Mouse (Mus musculus) midbrain, embryonic 11.5 days (tissue): ENCODE results near the gene Fhad1. TPM values are rescaled to one million over a fixed set of nuclear protein-coding genes. Genes with fewer than 3 reads are reported as not detected.

Source experiments
- ATAC-seq: fragments of 200-750 bp; cut with Nextera tagmentation; 2 replicates; pipeline ENCODE4 v1.8.0; 2017; ENCODE audit warnings: moderate TSS enrichment, moderate library complexity; ENCODE audit not compliant: low FRiP score
- DNase-seq: peaks from one replicate; pipeline ENCODE4 v3.0.0; 2015; ENCODE audit warnings: low spot score; ENCODE audit errors: missing footprints
- H3K27ac ChIP-seq: fragments of 300-500 bp; sonication (generic); 2 replicates; pipeline ENCODE4 v1.5.1; 2014; ENCODE audit warnings: low read depth, low read length
- H3K27me3 ChIP-seq: fragments of 300-500 bp; sonication (generic); 2 replicates; pipeline ENCODE4 v1.6.1; 2014; ENCODE audit warnings: mild to moderate bottlenecking, low read length, moderate library complexity, mixed read lengths; ENCODE audit not compliant: control insufficient read depth, insufficient read depth
- H3K36me3 ChIP-seq: fragments of 300-500 bp; sonication (generic); 2 replicates; pipeline ENCODE4 v1.6.1; 2014; ENCODE audit warnings: mild to moderate bottlenecking, low read length, moderate library complexity, mixed read lengths; ENCODE audit not compliant: control insufficient read depth, insufficient read depth
- H3K4me1 ChIP-seq: fragments of 300-500 bp; sonication (generic); 2 replicates; pipeline ENCODE4 v1.6.1; 2014; ENCODE audit warnings: low read length; ENCODE audit not compliant: control insufficient read depth, insufficient read depth
- H3K4me2 ChIP-seq: fragments of 300-500 bp; sonication (generic); 2 replicates; pipeline ENCODE4 v1.6.1; 2014; ENCODE audit warnings: mild to moderate bottlenecking, moderate library complexity
- H3K4me3 ChIP-seq: fragments of 300-500 bp; sonication (generic); 2 replicates; pipeline ENCODE4 v1.5.1; 2014; ENCODE audit warnings: low read depth, low read length
- H3K9ac ChIP-seq: fragments of 300-500 bp; sonication (generic); 2 replicates; pipeline ENCODE4 v1.6.1; 2014; ENCODE audit warnings: low read length
- H3K9me3 ChIP-seq: fragments of 300-500 bp; sonication (generic); 2 replicates; pipeline ENCODE4 v1.6.1; 2016; ENCODE audit warnings: low read length; ENCODE audit not compliant: control insufficient read depth
- WGBS: fragments of 180-500 bp; shearing (Covaris S2); extraction: QIAGEN DNeasy Blood & Tissue Kit; methylation state at CpG from one replicate; pipeline ENCODE4 v1.1.7; 2014; 5-methylcytosine and 5-hydroxymethylcytosine counted together
- polyA plus RNA-seq: library from polyadenylated mRNA; unstranded; fragments of >200 nt; fragmentation: Nextera tagmentation; extraction: Ambion mirVana; gene quantifications from 2 replicates; pipeline ENCODE4 v1.2.1, GENCODE M21; 2014

The Fhad1 gene
- polyA plus RNA-seq, 1 experiment from 2014 or later, result 2.4 TPM

DNA sequence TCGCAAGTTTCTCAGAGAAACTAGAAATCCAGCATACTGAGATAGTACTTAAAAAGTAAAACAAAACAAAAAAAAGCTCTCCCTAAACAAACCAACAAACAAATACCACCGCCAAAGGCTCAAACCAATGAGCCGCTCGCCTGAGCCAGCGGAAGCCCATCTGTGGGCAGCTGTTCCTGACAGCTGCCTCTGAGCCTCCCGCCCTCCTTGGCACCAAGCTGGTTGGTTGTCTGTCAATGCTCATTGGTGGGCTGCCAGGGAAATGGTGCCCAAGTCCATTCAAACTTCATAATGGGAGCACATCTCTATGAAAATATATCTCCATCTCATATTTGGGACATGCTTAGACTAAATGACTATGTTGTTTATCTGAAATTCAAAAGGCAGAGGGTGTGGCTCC, 117.7 kb downstream of the Fhad1 start:
- H3K4me1 ChIP-seq, result peaks cover 48% of the 10 kb centered on the region
- 87% methylated on average over 6 of the region's 6 CpGs for WGBS
- ATAC-seq, result no peak
- H3K36me3 ChIP-seq, result no peaks in the 10 kb centered on the region
- no peak overlapping the region for H3K9ac ChIP-seq
- H3K4me2 ChIP-seq, result no peak overlapping the region
- no peaks in the 10 kb centered on the region for H3K9me3 ChIP-seq
- no peaks in the 10 kb centered on the region for H3K27me3 ChIP-seq
- no peak overlapping the region for H3K4me3 ChIP-seq
- H3K27ac ChIP-seq, result peak overlapping the region; percentile 9; the same call in 1 of the 2 replicates
- DNase-seq, result no peak

DNA sequence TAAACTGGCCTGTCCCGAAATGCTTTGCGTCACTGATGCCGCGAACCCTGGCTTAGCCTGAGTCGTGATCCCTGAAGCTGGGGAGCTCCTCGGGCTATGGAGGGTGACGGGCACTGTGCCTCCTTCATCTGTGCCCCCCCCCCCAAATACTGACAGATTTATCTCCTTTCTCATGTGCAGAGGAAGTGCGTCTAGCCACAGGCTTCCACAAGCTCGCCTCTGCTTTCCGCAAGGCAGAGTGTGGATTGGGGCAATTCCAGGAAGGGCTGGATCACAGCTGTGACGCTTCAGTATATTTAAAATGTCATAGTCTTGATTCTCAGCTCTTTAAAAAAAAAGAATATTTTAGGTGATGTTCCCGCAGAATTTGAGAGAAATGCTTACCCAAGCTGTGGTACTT, 119.1 kb downstream of the Fhad1 start:
- DNase-seq, result no peak
- H3K9ac ChIP-seq, result no peak overlapping the region
- no peak overlapping the region for H3K4me2 ChIP-seq
- 86% methylated on average over 12 of the region's 12 CpGs for WGBS
- H3K36me3 ChIP-seq, result no peaks in the 10 kb centered on the region
- H3K27me3 ChIP-seq, result no peaks in the 10 kb centered on the region
- ATAC-seq, result no peak
- H3K9me3 ChIP-seq, result no peaks in the 10 kb centered on the region
- H3K4me1 ChIP-seq, result peaks cover 33% of the 10 kb centered on the region
- no peak overlapping the region for H3K4me3 ChIP-seq
- H3K27ac ChIP-seq, result no peak overlapping the region

DNA sequence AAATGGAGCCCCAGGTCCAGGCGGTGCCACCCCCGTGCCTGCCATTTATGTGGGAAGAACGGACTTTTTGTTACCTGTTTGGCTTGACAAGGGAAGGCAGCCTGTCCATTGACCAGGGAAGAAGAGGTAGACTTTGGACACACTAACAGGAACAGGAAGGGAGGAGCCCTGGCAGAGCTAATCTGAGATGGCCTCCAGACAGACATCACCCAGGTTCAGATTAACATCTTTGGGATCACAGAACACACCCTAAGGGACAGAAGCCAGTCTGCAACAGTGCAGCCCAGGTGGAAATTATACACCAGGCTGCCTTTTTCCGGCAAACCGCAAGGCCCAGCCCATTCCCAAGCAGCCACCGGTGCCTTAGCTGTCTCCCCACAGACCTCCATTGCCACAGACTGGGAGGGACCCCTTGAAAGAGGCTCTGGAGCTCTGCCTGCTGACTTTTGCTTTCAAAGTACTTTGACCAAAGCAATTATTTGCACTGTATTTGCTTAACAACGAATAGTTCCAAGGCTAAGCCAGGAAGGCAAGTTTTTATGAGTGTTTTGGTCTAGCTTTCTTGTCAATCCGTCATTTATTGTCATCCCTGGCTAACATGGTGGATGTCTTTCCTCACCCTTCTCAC, 121.6 kb downstream of the Fhad1 start:
- no peak for ATAC-seq

DNA sequence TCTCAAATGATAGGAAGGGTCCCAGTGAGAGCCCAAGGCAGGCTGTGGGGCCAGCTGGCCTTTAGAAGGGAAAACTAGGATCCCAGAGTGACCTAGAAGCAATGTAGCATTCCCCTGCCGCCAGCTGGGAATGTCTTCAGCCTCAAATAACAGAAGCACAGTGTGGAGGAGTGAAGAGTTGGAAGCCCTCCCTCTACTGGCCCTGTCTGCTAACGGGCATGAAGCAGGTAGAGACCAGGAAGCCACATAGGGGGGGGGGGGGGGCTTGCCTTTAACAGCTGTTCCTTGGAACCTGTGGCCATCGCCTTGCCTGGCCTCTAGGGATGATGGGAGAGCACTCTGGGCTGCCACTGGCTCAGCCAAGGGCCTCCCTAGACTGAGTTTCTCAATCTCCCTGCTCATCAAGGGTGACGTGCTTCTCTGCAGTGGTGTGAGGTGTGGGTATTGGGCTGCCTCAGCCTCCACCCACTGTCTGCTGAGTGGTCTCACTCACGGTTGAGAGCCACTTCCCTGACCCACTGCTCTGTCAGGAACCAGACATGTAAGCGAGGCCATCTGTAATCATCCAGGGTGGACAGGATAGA, 128.4 kb downstream of the Fhad1 start:
- no peaks in the 10 kb centered on the region for H3K27me3 ChIP-seq

More for the DNA sequence above, 121.6 kb downstream of the Fhad1 start:
- no peak for DNase-seq
- Histone ChIP-seq H3K4me1 (peaks cover 11% of the 10 kb centered on the region), H3K36me3 (no peaks in the 10 kb centered on the region), H3K27ac (no peak overlapping the region), H3K4me2 (no peak overlapping the region), H3K27me3 (no peaks in the 10 kb centered on the region), H3K4me3 (no peak overlapping the region), H3K9me3 (no peaks in the 10 kb centered on the region), H3K9ac (no peak overlapping the region)
- 88% methylated on average over 8 of the region's 8 CpGs for WGBS

DNA sequence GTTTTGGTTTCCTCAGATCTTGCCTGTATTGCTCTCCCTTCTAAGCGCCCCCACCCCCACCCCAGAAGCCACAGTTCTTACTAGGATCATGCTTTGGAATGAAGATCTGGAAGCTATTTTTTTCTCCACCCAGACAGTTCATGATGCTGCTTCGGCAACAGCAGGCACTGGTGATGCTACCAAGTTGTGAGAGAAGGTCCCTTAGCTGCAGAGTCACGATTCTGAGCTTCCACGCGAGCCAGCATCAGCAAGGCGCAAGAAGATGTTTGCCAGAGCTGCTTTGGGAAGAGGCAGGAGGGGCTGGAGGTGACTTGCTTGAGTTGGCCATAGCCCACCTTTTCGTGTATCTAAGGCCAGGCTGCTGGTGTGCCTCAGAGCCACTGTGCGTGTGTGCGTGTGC, 129.4 kb downstream of the Fhad1 start:
- Histone ChIP-seq H3K36me3 (no peaks in the 10 kb centered on the region), H3K27ac (no peak overlapping the region), H3K9me3 (no peaks in the 10 kb centered on the region), H3K4me3 (no peak overlapping the region), H3K27me3 (no peaks in the 10 kb centered on the region), H3K4me2 (no peak overlapping the region), H3K4me1 (no peaks in the 10 kb centered on the region), H3K9ac (no peak overlapping the region)
- DNase-seq (no peak), ATAC-seq (no peak)
- 86% methylated on average over 9 of the region's 9 CpGs for WGBS

More for the DNA sequence above, 128.4 kb downstream of the Fhad1 start:
- Histone ChIP-seq H3K4me3 (no peak overlapping the region), H3K27ac (no peak overlapping the region), H3K9me3 (no peaks in the 10 kb centered on the region), H3K9ac (no peak overlapping the region), H3K36me3 (no peaks in the 10 kb centered on the region), H3K4me1 (no peaks in the 10 kb centered on the region), H3K4me2 (no peak overlapping the region)
- DNase-seq (no peak), ATAC-seq (no peak)
- 60% methylated on average over 6 of the region's 6 CpGs for WGBS

DNA sequence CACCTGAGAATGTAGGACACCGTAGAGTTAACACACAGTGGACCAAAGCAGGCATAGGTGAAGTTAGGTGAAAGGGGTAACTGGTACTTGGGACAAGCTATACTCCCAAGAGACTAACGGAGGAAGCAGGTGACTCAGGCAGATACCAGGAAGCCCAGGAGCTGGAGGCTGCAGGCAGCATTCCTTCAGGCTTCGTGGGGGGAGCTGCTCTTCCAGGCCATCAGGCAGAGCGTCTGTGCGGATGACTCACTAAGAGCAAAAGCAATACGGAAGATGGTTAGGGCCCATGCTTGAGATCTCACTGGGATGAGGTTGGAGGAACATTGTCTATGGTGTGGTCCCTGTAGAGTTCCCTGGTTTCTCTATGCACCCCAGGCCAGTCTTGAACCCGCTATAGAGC, 132.0 kb downstream of the Fhad1 start:
- Histone ChIP-seq H3K4me3 (no peak overlapping the region), H3K36me3 (no peaks in the 10 kb centered on the region), H3K4me2 (no peak overlapping the region), H3K4me1 (no peaks in the 10 kb centered on the region), H3K27me3 (no peaks in the 10 kb centered on the region), H3K27ac (no peak overlapping the region), H3K9me3 (no peaks in the 10 kb centered on the region), H3K9ac (no peak overlapping the region)
- 82% methylated on average over 7 of the region's 7 CpGs for WGBS
- DNase-seq (no peak), ATAC-seq (no peak)

DNA sequence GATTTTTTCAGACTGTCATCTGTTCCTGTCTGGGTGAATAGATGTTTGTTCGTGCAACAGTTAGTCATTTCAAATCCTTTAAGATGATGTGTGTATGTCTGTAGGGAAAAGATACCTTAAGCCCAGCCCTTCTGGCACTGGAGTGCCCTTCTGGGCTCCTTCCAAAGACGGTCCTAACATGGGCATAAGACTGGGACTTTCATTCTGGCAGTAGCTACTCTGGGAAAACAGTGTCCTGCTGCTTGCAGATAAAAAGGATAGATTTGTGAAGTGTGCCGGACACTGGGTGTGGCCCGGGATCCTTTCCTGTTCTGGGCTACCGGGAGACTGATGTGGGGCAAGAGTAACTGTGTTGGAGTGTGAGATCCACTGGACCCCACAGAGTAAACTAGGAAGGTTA, 132.9 kb downstream of the Fhad1 start:
- Histone ChIP-seq H3K4me3 (no peak overlapping the region), H3K4me1 (no peaks in the 10 kb centered on the region), H3K9ac (no peak overlapping the region), H3K36me3 (no peaks in the 10 kb centered on the region), H3K27ac (no peak overlapping the region), H3K4me2 (no peak overlapping the region), H3K27me3 (no peaks in the 10 kb centered on the region), H3K9me3 (no peaks in the 10 kb centered on the region)
- ATAC-seq, result no peak
- no peak for DNase-seq
- 78% methylated on average over 5 of the region's 5 CpGs for WGBS

DNA sequence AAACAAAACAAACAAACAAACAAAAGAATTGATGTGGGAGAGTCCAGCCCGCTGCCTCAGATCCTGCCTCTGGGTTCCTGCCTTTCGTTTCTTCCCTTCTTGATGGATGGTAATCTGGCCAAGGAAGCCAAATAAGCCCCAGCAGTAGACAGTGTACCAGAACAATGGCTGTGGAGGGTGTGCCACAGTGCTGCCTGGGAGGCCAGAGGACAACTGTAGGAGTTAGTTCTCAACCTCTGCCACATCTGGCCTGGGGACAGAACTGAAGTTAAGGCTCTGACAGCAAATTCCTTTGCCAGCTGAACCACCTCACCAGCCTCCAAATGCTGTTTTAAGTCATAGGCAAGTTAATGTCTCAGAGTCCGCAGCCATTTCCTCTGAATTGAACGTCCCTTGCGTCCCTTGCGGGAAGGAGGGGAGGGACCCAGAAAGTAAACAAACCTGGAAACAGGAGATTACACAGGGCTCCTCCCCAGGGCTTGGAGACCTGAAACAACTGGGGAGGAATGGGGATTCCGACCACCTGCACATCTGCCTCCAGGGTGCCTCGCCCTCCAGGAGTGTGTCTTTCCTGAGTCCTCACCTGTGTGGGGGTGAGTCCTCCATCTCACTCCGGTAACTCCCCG, 133.5 kb downstream of the Fhad1 start:
- Histone ChIP-seq H3K9ac (no peak overlapping the region), H3K4me1 (no peaks in the 10 kb centered on the region), H3K9me3 (no peaks in the 10 kb centered on the region), H3K4me2 (no peak overlapping the region), H3K27me3 (no peaks in the 10 kb centered on the region), H3K4me3 (no peak overlapping the region), H3K36me3 (no peaks in the 10 kb centered on the region), H3K27ac (no peak overlapping the region)
- no peak for DNase-seq
- 75% methylated on average over 10 of the region's 10 CpGs for WGBS
- ATAC-seq, result no peak

DNA sequence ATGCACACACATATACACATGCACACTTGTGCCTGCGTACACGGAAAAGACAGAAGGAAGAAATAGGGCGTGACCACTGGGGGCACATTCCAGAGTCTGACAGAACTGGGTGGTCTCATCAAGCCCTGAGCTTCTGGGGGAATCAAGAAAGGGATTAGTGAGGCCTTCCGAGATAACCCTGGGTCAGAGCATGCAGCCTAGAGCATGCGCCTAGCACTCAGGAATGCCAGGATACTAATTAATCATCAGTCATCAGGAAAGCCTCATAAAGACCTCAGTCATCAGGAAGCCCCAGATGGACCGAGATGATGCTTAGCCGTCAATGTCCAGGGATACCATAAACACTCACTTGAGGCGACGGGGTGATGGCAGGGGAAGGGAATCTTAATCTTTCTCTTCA, 135.0 kb downstream of the Fhad1 start:
- Histone ChIP-seq H3K36me3 (no peaks in the 10 kb centered on the region), H3K4me3 (no peak overlapping the region), H3K4me1 (peaks cover 8% of the 10 kb centered on the region), H3K4me2 (no peak overlapping the region), H3K27me3 (no peaks in the 10 kb centered on the region), H3K27ac (no peak overlapping the region), H3K9me3 (no peaks in the 10 kb centered on the region), H3K9ac (no peak overlapping the region)
- ATAC-seq, result no peak
- no peak for DNase-seq
- 72% methylated on average over 9 of the region's 9 CpGs for whole genome bisulfite sequencing
